Mouse (Mus musculus): ENCODE measurements at regions not wholly inside any gene's neighbourhood (a gene's known extent, or its start where the extent isn't known, plus 50 kb on each side); places are given as distances from the start of the nearest gene placed in this dataset.

DNA sequence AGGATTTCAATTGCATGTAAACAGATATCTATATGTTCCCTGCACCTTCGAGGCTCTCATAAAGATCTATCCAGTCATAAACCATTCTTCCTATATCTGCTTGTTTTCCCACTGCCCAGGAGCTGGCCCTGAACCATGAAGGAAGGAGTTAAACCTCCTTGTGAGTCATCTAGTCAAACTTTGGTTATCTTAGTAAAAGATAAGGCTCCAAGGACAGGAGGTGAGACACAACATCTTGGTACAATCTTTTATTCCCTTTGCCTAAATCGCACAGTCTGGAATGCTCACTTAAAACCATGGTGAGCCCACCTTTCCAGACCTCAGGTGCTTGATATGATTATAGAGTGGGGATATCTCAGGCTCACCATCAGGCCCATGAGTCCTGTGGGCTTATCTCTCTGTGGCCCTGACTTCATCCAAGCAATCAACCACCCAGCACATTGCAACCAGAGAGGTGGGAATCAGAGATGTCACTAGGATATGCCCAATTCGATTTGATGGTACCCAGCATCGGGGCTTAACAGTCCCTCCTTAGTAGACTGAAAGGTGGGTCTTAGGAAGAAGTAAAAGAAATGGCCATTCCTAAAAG lies 65.2 kb upstream of the Rreb1 start:
- Histone ChIP-seq H3K27me3 (ENCODE audit: insufficient read depth, low read length) (peaks cover 4% of the 10 kb centered on the region; the same call in 1 of the 2 replicates), H3K4me3 (replicated peaks; ENCODE audit: low read length) (no peak overlapping the region), H3K4me1 (replicated peaks; ENCODE audit: low read depth, low read length) (peaks cover 28% of the 10 kb centered on the region), H3K36me3 (ENCODE audit: insufficient read depth, low read length) (no peaks in the 10 kb centered on the region), H3K9me3 (ENCODE audit: low read length) (no peaks in the 10 kb centered on the region)
- no peak for TF ChIP-seq POU5F1 (IDR thresholded peaks at IDR 0.05; ENCODE audit: borderline replicate concordance, low read length)
- no peak for TF ChIP-seq NANOG (IDR thresholded peaks at IDR 0.05; ENCODE audit: borderline replicate concordance, low read length)
- no peak for TF ChIP-seq CTCF (conservative IDR thresholded peaks at IDR 0.05; ENCODE audit: low read length)

GRCm38 (mm10) chr13:37715058-37715712 lies 63.0 kb upstream of the Rreb1 start:
- Histone ChIP-seq H3K4me1 (replicated peaks; ENCODE audit: low read depth, low read length) (peaks cover 16% of the 10 kb centered on the region), H3K36me3 (ENCODE audit: insufficient read depth, low read length) (no peaks in the 10 kb centered on the region), H3K27me3 (ENCODE audit: insufficient read depth, low read length) (peaks cover 4% of the 10 kb centered on the region; the same call in 1 of the 2 replicates), H3K9me3 (ENCODE audit: low read length) (no peaks in the 10 kb centered on the region), H3K4me3 (replicated peaks; ENCODE audit: low read length) (no peak overlapping the region)
- TF ChIP-seq CTCF (conservative IDR thresholded peaks at IDR 0.05; ENCODE audit: low read length) = no peak
- no peak for TF ChIP-seq NANOG (IDR thresholded peaks at IDR 0.05; ENCODE audit: borderline replicate concordance, low read length)
- no peak for TF ChIP-seq POU5F1 (IDR thresholded peaks at IDR 0.05; ENCODE audit: borderline replicate concordance, low read length)

DNA sequence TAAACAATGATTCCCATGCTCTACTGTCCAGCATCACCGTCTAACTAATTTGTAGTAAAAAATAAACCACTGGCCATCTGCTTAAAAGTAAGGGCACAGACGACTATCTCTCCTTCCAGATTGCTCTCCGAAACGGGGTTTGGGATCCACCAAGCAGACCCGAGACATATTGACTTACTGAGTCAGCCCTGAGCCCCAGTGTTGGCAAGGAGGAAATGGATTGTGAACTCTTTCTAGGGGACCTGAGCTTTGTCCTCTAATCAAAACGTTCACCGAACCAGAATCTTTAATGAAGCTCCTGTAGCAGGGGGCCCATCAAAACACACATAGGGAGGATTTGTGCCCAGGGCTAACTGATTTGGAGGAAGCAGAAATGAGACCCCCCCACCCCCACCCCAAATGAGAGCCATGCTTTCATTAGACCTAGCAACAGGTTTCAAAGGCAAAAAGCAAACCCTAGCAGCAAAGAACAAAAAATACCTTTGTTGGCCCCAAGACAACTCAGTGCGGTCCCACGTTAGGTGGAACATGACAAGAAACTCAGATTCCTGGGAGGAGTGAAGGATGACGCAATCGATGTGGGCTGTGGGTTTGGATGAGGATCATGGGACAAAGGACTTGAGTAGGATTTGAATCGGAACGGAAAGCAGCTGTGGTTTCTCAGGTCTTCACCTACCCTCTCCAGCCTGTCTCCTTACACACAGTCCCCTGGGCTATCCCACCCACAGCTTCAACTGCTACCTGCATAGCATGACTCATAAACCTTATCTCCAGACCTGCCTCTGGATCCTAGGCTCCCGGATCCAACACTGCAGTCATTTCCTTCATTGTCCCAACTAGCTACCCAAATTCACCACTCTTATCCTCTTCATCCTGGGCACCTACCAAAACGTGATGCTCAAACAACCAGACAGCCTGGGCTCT lies 62.2 kb upstream of the Rreb1 start:
- Histone ChIP-seq H3K9me3 (ENCODE audit: low read length) (no peaks in the 10 kb centered on the region), H3K27me3 (ENCODE audit: insufficient read depth, low read length) (peaks cover 4% of the 10 kb centered on the region; the same call in 1 of the 2 replicates), H3K4me3 (replicated peaks; ENCODE audit: low read length) (no peak overlapping the region), H3K4me1 (replicated peaks; ENCODE audit: low read depth, low read length) (peaks cover 8% of the 10 kb centered on the region), H3K36me3 (ENCODE audit: insufficient read depth, low read length) (no peaks in the 10 kb centered on the region)
- TF ChIP-seq POU5F1 (IDR thresholded peaks at IDR 0.05; ENCODE audit: borderline replicate concordance, low read length) (no peak), CTCF (conservative IDR thresholded peaks at IDR 0.05; ENCODE audit: low read length) (no peak), NANOG (IDR thresholded peaks at IDR 0.05; ENCODE audit: borderline replicate concordance, low read length) (no peak)

- Histone ChIP-seq H3K36me3 (ENCODE audit: insufficient read depth, low read length) (no peaks in the 10 kb centered on the region), H3K9me3 (ENCODE audit: low read length) (no peaks in the 10 kb centered on the region), H3K4me1 (replicated peaks; ENCODE audit: low read depth, low read length) (peaks cover 4% of the 10 kb centered on the region), H3K27me3 (ENCODE audit: insufficient read depth, low read length) (peaks cover 4% of the 10 kb centered on the region; the same call in 1 of the 2 replicates), H3K4me3 (replicated peaks; ENCODE audit: low read length) (no peak overlapping the region)
- TF ChIP-seq CTCF (conservative IDR thresholded peaks at IDR 0.05; ENCODE audit: low read length) = no peak
- TF ChIP-seq NANOG (IDR thresholded peaks at IDR 0.05; ENCODE audit: borderline replicate concordance, low read length) = no peak
Measured at GRCm38 (mm10) chr13:37717793-37718192, 60.4 kb upstream of the Rreb1 start.

DNA sequence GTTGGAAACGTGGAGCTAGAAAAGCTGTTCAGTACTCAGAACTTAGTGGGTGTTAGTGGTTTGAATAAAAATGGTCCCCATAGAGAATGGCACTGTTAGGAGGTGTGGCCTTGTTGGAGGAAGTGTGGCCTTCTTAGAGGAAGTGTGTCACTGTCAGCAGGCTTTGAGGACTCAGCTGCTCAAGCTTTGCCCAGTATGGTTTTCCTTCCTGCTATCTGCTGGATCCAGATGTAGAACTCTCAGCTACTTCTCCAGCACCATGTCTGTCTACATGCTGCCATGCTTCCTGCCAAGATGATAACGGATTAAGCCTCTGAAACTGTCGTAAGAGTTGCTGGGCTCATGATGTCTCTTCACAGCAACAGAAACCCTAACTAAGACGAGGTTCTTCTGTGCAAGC lies 59.8 kb upstream of the Rreb1 start:
- no peak overlapping the region for H3K4me3 ChIP-seq (replicated peaks; ENCODE audit: low read length)
- no peaks in the 10 kb centered on the region for H3K9me3 ChIP-seq (ENCODE audit: low read length)
- H3K27me3 ChIP-seq (ENCODE audit: insufficient read depth, low read length) = peaks cover 4% of the 10 kb centered on the region; the same call in 1 of the 2 replicates
- H3K4me1 ChIP-seq (replicated peaks; ENCODE audit: low read depth, low read length) = peaks cover 3% of the 10 kb centered on the region; the same call in 1 of the 2 replicates
- TF ChIP-seq NANOG (IDR thresholded peaks at IDR 0.05; ENCODE audit: borderline replicate concordance, low read length) (no peak), CTCF (conservative IDR thresholded peaks at IDR 0.05; ENCODE audit: low read length) (no peak), POU5F1 (IDR thresholded peaks at IDR 0.05; ENCODE audit: borderline replicate concordance, low read length) (no peak)
- H3K36me3 ChIP-seq (ENCODE audit: insufficient read depth, low read length) = no peaks in the 10 kb centered on the region
